Mouse (Mus musculus): ENCODE data around the gene Vmn1r57.

DNA sequence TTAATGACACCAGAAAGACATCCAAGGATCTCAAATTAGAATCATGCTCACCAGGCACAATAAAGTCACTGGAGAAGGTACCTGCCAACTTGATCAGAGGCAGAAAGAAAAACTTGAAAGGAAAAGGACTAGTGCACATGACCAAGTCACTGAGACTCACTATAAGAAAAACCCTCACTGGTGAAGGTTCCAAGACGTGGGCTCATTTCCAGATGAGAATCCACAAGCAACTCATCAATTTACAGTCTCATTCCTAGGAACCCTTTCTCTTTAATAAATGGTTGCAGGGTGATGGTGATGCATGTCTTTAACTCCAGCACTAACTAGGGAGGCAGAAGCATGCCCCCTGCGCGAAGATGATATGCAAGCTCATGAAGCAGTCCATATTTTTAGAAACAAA is 44.8 kb downstream of the Vmn1r57 start:
- TF ChIP-seq CTCF (IDR thresholded peaks at IDR 0.05; ENCODE audit: control insufficient read depth, insufficient read depth, insufficient replicate concordance, low read depth, low read length) (no peak), POLR2A (IDR thresholded peaks at IDR 0.05; ENCODE audit: control insufficient read depth, low read depth, low read length) (no peak)

Data from testis, adult 2 months (tissue).